Mouse (Mus musculus) heart, embryonic 13.5 days (tissue): Measurements from ENCODE around the gene Scamp4. TPM values are rescaled to one million over a fixed set of nuclear protein-coding genes. Genes with fewer than 3 reads are reported as not detected.

Source experiments
- ATAC-seq: fragments of 200-750 bp; cut with Nextera tagmentation; 2 replicates; pipeline ENCODE4 v1.8.0; 2017; ENCODE audit warnings: moderate TSS enrichment; ENCODE audit not compliant: insufficient number of reproducible peaks, low FRiP score, low TSS enrichment; ENCODE audit errors: extremely low read depth
- H3K27ac ChIP-seq: fragments of 300-500 bp; sonication (generic); replicated peaks from 2 replicates; pipeline ENCODE4 v1.5.1; 2015; ENCODE audit warnings: moderate library complexity, mild to moderate bottlenecking, inconsistent platforms
- H3K27me3 ChIP-seq: fragments of 300-500 bp; sonication (generic); replicated peaks from 2 replicates; pipeline ENCODE4 v1.6.1; 2015; ENCODE audit warnings: mild to moderate bottlenecking, inconsistent platforms
- H3K36me3 ChIP-seq: fragments of 300-500 bp; sonication (generic); 2 replicates; pipeline ENCODE4 v1.6.1; 2015; ENCODE audit warnings: mild to moderate bottlenecking, inconsistent platforms
- H3K4me1 ChIP-seq: fragments of 300-500 bp; sonication (generic); 2 replicates; pipeline ENCODE4 v1.6.1; 2015; ENCODE audit warnings: inconsistent platforms
- H3K4me2 ChIP-seq: fragments of 300-500 bp; sonication (generic); 2 replicates; pipeline ENCODE4 v1.6.1; 2015; ENCODE audit warnings: inconsistent platforms, mild to moderate bottlenecking, moderate library complexity
- H3K4me3 ChIP-seq: fragments of 300-500 bp; sonication (generic); 2 replicates; pipeline ENCODE4 v1.5.1; 2015; ENCODE audit warnings: moderate library complexity, mild to moderate bottlenecking, inconsistent platforms
- H3K9ac ChIP-seq: fragments of 300-500 bp; sonication (generic); 2 replicates; pipeline ENCODE4 v1.6.1; 2015; ENCODE audit warnings: inconsistent platforms, mild to moderate bottlenecking, moderate library complexity
- H3K9me3 ChIP-seq: fragments of 300-500 bp; sonication (generic); 2 replicates; pipeline ENCODE4 v1.6.1; 2016; ENCODE audit warnings: inconsistent platforms
- WGBS: fragments of 180-500 bp; shearing (Covaris S2); methylation state at CpG from one replicate; pipeline ENCODE4 v1.1.7; 2015; ENCODE audit warnings: mixed read lengths; 5-methylcytosine and 5-hydroxymethylcytosine counted together
- microRNA-seq: library from miRNA; unstranded; fragments of <30 nt; microRNA quantifications from one replicate; pipeline ENCODE4, GENCODE M21; 2016
- polyA plus RNA-seq: library from polyadenylated mRNA; unstranded; fragments of >200 nt; fragmentation: Nextera tagmentation; extraction: Ambion mirVana; gene quantifications from 2 replicates; pipeline ENCODE4 v1.2.1, GENCODE M21; 2015

Gene Scamp4
- polyA plus RNA-seq, 1 experiment from 2014 or later, result 65.9 TPM

DNA sequence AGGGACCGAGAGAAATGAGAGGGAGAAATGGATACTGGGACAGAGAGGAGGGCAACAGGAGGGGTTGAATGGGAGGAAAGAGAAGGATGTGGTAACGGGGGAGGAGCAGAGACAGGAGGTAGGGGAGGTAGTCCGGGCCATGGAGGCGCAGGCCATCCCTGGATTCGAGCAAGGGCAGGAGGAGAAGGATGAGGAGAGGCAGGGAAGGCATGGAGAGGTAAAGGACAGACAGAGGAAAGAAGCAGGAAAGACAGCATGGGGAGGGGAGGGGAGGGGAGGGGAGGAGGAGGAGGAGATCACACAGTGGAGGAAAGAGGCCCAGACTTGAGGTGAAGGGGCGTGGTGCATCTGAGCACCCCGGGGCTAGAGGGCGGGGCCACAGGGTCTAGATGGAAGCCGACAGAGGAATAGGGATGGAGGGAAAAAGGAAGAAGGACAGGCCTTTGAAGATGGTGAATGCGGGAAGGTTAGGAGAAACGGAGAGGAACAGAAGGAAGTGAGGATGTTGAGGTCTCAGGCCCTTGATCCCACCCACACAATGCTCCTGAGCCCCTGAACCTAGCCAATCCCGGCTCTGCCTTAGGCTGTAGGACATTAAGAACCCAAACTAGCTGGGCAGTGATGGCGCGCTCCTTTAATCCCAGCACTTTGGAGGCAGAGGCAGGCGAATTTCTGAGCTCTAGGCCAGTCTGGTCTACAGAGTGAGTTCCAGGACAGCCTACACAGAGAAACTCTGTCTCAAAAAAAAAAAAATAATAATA is 54.4 kb downstream of the Scamp4 start, which contains the start of gene Btbd2:
Gene Btbd2, minus strand, starts transcription at position 209 of the 761 bp plus-strand sequence.
- H3K27me3 ChIP-seq, result no peaks in the 10 kb centered on the region
- H3K4me1 ChIP-seq, result peaks cover 42% of the 10 kb centered on the region
- WGBS, result 21% methylated on average over 15 of the region's 15 CpGs
- no peaks in the 10 kb centered on the region for H3K9me3 ChIP-seq
- H3K36me3 ChIP-seq, result peaks cover 3% of the 10 kb centered on the region
- peak within 1 kb of the TSS; percentile 93 for H3K4me3 ChIP-seq
- peak within 1 kb of the TSS; percentile 92 for H3K4me2 ChIP-seq
- no peak for ATAC-seq
- H3K9ac ChIP-seq, result peak within 1 kb of the TSS; percentile 99
- H3K27ac ChIP-seq, result peak within 1 kb of the TSS; percentile 86

DNA sequence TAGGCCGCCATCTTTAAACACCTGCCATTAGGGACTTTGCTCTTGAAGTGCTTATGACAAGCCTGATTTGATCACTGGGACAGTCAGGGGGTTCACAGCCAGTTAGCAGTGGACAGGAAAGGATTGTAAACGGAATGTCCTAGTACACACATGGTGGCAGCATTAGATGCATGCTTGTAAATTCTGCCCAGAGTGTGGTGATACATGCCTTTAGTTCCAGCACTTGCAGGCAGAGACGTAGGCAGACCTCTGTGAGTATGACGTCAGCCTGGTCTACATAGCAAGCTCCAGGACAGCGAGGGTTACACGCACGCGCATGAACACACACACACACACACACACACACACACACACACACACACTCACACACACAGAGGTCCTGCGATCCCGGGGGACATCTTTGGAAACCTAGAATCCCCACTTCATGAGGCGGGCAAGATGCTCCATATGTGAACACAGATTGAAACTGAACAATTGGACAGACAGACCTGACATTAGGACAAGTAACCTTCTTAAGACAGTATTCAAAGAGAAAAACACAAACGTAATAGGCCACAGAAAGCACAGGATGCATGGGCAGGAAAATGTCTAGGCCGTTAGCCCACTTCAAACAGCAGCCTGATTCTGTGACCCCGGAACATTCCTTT is 55.6 kb downstream of the Scamp4 start:
- WGBS, result 87% methylated on average over 14 of the region's 14 CpGs

DNA sequence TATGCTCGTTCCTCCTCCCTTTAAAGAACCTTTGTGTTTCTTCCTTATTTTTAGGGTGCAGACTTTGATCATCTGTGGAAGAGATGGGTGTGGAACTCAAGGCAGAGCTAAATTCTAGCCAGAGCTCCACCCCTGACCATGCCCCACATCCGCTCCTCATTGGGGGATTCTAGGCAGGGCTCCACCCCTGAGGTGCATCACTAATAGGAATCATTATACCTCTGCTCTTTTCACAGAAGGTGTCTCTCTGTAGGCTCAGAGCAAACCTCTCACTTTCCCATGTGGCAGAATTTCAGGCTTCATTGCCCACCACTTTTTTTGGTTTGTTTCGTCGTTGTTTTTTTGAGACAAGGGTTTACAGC is 56.1 kb downstream of the Scamp4 start:
- H3K4me3 ChIP-seq, result no peak overlapping the region
- no peak for ATAC-seq
- H3K4me2 ChIP-seq, result no peak overlapping the region
- H3K9me3 ChIP-seq, result no peaks in the 10 kb centered on the region
- no peaks in the 10 kb centered on the region for H3K36me3 ChIP-seq
- peaks cover 44% of the 10 kb centered on the region for H3K4me1 ChIP-seq
- WGBS, result 61% methylated on average over 4 of the region's 4 CpGs
- no peaks in the 10 kb centered on the region for H3K27me3 ChIP-seq
- H3K9ac ChIP-seq, result no peak overlapping the region
- H3K27ac ChIP-seq, result no peak overlapping the region

More for the DNA sequence above, 55.6 kb downstream of the Scamp4 start:
- Histone ChIP-seq H3K9me3 (no peaks in the 10 kb centered on the region), H3K4me1 (peaks cover 44% of the 10 kb centered on the region), H3K4me2 (no peak overlapping the region), H3K27me3 (no peaks in the 10 kb centered on the region), H3K9ac (no peak overlapping the region), H3K4me3 (no peak overlapping the region), H3K36me3 (no peaks in the 10 kb centered on the region), H3K27ac (no peak overlapping the region)
- no peak for ATAC-seq

GRCm38 (mm10) chr10:80659213-80659612 is 56.5 kb downstream of the Scamp4 start:
- Histone ChIP-seq H3K9me3 (no peaks in the 10 kb centered on the region), H3K4me2 (peak overlapping the region; percentile 57), H3K27ac (no peak overlapping the region), H3K4me1 (peaks cover 46% of the 10 kb centered on the region), H3K4me3 (peak overlapping the region; percentile 38), H3K27me3 (no peaks in the 10 kb centered on the region), H3K36me3 (no peaks in the 10 kb centered on the region), H3K9ac (peak overlapping the region; percentile 65)
- 14% methylated on average over 10 of the region's 10 CpGs for WGBS
- ATAC-seq, result no peak

DNA sequence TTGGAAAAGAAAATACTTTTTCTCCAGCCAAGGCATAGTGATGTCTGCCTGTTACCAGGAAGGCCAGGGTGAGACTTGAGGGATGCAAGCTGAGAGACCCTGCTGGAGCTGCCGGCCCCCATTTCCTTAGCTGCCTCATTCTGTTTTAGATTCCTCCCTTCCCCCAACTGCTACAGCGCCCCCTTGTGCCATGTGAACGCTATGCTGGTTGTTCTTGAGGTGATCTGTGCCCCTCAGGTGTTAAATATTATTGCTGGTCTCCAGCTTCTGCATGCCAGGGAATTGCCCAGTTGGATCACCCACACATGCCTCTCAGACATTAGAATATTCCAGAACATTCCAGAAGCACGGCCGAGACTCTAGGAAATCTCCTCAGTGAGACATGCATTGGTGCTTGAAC is 58.5 kb downstream of the Scamp4 start:
- WGBS, result 34% methylated on average over 5 of the region's 5 CpGs
- no peak overlapping the region for H3K4me2 ChIP-seq
- H3K4me3 ChIP-seq, result no peak overlapping the region
- H3K9ac ChIP-seq, result no peak overlapping the region
- peaks cover 50% of the 10 kb centered on the region for H3K4me1 ChIP-seq
- H3K9me3 ChIP-seq, result no peaks in the 10 kb centered on the region
- no peaks in the 10 kb centered on the region for H3K27me3 ChIP-seq
- H3K27ac ChIP-seq, result no peak overlapping the region
- ATAC-seq, result no peak
- peaks cover 8% of the 10 kb centered on the region for H3K36me3 ChIP-seq

DNA sequence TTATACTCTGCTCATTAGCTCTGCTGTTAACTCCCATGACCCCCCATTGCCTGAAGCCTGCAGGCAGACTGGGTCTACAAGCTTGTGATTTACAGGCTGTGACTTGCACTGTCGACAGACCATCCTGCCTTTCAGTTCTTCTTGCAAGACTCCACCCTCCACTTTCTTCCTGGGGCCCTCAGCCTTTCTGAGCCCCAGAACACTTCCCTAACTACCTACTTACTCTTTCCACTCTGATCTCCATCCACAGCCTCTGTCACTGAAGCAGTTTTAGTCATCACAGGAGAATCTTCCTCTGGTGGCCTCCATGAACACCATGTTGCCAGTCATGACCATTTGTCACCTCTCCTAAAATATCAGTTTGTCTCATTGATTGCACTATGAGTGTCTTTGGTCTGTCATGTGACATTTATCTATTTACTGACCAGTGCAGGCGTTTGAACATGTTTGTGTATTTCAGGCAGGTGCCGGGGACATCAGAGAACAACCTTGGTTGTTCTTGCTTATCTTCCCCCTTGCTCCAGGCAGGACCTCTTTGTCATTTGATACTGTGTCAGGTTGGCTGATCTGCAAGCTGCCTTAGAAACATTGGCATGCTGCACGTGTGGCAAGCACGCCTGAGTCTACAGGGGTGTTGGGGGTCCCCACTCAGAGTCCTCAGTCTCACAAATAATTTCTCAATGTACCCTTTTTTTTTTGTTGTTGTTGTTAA is 61.0 kb downstream of the Scamp4 start:
- no peak overlapping the region for H3K4me2 ChIP-seq
- H3K27ac ChIP-seq, result peak overlapping the region; percentile 90
- no peaks in the 10 kb centered on the region for H3K27me3 ChIP-seq
- WGBS, result 18% methylated on average over 5 of the region's 5 CpGs
- H3K4me1 ChIP-seq, result peaks cover 49% of the 10 kb centered on the region
- no peak overlapping the region for H3K4me3 ChIP-seq
- H3K9me3 ChIP-seq, result no peaks in the 10 kb centered on the region
- peaks cover 33% of the 10 kb centered on the region for H3K36me3 ChIP-seq
- ATAC-seq, result no peak
- peak overlapping the region; percentile 42; the same call in 1 of the 2 replicates for H3K9ac ChIP-seq

- Histone ChIP-seq H3K27ac (peak overlapping the region; percentile 90), H3K36me3 (peaks cover 41% of the 10 kb centered on the region), H3K4me3 (peak overlapping the region; percentile 29), H3K4me1 (peaks cover 43% of the 10 kb centered on the region), H3K27me3 (no peaks in the 10 kb centered on the region), H3K9me3 (no peaks in the 10 kb centered on the region), H3K9ac (peak overlapping the region; percentile 78), H3K4me2 (peak overlapping the region; percentile 61)
- WGBS, result 21% methylated on average over 16 of the region's 16 CpGs
- peak; percentile 28; the same call in 1 of the 2 replicates for ATAC-seq
Measured at GRCm38 (mm10) chr10:80664197-80665015, 61.7 kb downstream of the Scamp4 start.

GRCm38 (mm10) chr10:80665016-80665380 is 62.3 kb downstream of the Scamp4 start:
- H3K36me3 ChIP-seq, result peaks cover 47% of the 10 kb centered on the region
- no peaks in the 10 kb centered on the region for H3K27me3 ChIP-seq
- H3K27ac ChIP-seq, result peak overlapping the region; percentile 90
- H3K4me2 ChIP-seq, result peak overlapping the region; percentile 61
- H3K4me3 ChIP-seq, result peak overlapping the region; percentile 29
- peak; percentile 17; the same call in 1 of the 2 replicates for ATAC-seq
- no peaks in the 10 kb centered on the region for H3K9me3 ChIP-seq
- 7% methylated on average over 10 of the region's 10 CpGs for WGBS
- H3K9ac ChIP-seq, result peak overlapping the region; percentile 78
- H3K4me1 ChIP-seq, result peaks cover 43% of the 10 kb centered on the region

Small RNA genes lying within 50 kb of the gene (microRNA-seq; reads per million reads assigned to microRNA genes)
- not detected for gene Mir6912

Other genes with a start within 250 kb of the Scamp4 start
- not detected in 2 replicates for gene Plk5, start 246.4 kb upstream of the Scamp4 start, polyA plus RNA-seq
- 3.8 and 4.5 TPM in 2 replicates for gene Mex3d, start 215.2 kb upstream of the Scamp4 start, polyA plus RNA-seq
- gene Mbd3, start 203.3 kb upstream of the Scamp4 start, polyA plus RNA-seq, result 170 and 182 TPM in 2 replicates
- gene Uqcr11, start 196.0 kb upstream of the Scamp4 start, polyA plus RNA-seq, result 1,246 and 1,505 TPM in 2 replicates
- 55.9 and 57.6 TPM in 2 replicates for gene Tcf3, start 169.2 kb upstream of the Scamp4 start, polyA plus RNA-seq
- gene Onecut3, start 108.0 kb upstream of the Scamp4 start, polyA plus RNA-seq, result not detected in 2 replicates
- 0.11 and 0.13 TPM in 2 replicates for gene Atp8b3, start 63.7 kb upstream of the Scamp4 start, polyA plus RNA-seq
- gene Rexo1, start 41.3 kb upstream of the Scamp4 start, polyA plus RNA-seq, result 15.9 and 17.7 TPM in 2 replicates
- gene Klf16, start 25.6 kb upstream of the Scamp4 start, polyA plus RNA-seq, result 5.1 and 6.2 TPM in 2 replicates
- 81.7 and 85.1 TPM in 2 replicates for gene Abhd17a, start 12.5 kb upstream of the Scamp4 start, polyA plus RNA-seq
- gene Adat3, start within 50 bp of the Scamp4 start, polyA plus RNA-seq, result 4.4 and 5.6 TPM in 2 replicates
- gene Gm49322, start 3.1 kb downstream of the Scamp4 start, polyA plus RNA-seq, result 1.5 and 1.7 TPM in 2 replicates
- 87.5 and 89.0 TPM in 2 replicates for gene Csnk1g2, start 20.0 kb downstream of the Scamp4 start, polyA plus RNA-seq
- 50.9 and 53.7 TPM in 2 replicates for gene Btbd2, start 54.2 kb downstream of the Scamp4 start, polyA plus RNA-seq
- 78.2 and 78.7 TPM in 2 replicates for gene Mknk2, start 75.2 kb downstream of the Scamp4 start, polyA plus RNA-seq
- 26.0 and 27.2 TPM in 2 replicates for gene Mob3a, start 99.1 kb downstream of the Scamp4 start, polyA plus RNA-seq
- gene Izumo4, start 99.3 kb downstream of the Scamp4 start, polyA plus RNA-seq, result 12.7 and 13.5 TPM in 2 replicates
- 44.0 and 46.4 TPM in 2 replicates for gene Ap3d1, start 139.4 kb downstream of the Scamp4 start, polyA plus RNA-seq
- 17.9 and 19.1 TPM in 2 replicates for gene Dot1l, start 152.3 kb downstream of the Scamp4 start, polyA plus RNA-seq
- 46.3 and 53.4 TPM in 2 replicates for gene Sf3a2, start 195.3 kb downstream of the Scamp4 start, polyA plus RNA-seq
- gene Plekhj1, start 195.8 kb downstream of the Scamp4 start, polyA plus RNA-seq, result 79.6 and 86.5 TPM in 2 replicates
- 0.11 TPM in 1 of 2 replicates, not detected in the other for gene Amh, start 202.4 kb downstream of the Scamp4 start, polyA plus RNA-seq
- 5.7 and 5.9 TPM in 2 replicates for gene Jsrp1, start 210.6 kb downstream of the Scamp4 start, polyA plus RNA-seq
- 2,053 and 2,109 TPM in 2 replicates for gene Oaz1, start 223.8 kb downstream of the Scamp4 start, polyA plus RNA-seq
- gene Lingo3, start 241.2 kb downstream of the Scamp4 start, polyA plus RNA-seq, result 0.16 and 0.34 TPM in 2 replicates